Mouse (Mus musculus) forebrain, embryonic 16.5 days (tissue): ENCODE measurements at regions not wholly inside any gene's neighbourhood (a gene's known extent, or its start where the extent isn't known, plus 50 kb on each side); places are given as distances from the start of the nearest gene placed in this dataset.

ENCODE experiments used
- ATAC-seq: fragments of 200-750 bp; cut with Nextera tagmentation; 2 replicates; pipeline ENCODE4 v1.8.0; 2017; ENCODE audit warnings: mild to moderate bottlenecking, moderate library complexity
- H3K27ac ChIP-seq: fragments of 300-500 bp; sonication (generic); 2 replicates; pipeline ENCODE4 v1.5.1; 2014; ENCODE audit warnings: low read length, control low read depth
- H3K27me3 ChIP-seq: fragments of 300-500 bp; sonication (generic); replicated peaks from 2 replicates; pipeline ENCODE4 v1.6.1; 2014; ENCODE audit warnings: low read length; ENCODE audit not compliant: control insufficient read depth, insufficient read depth
- H3K36me3 ChIP-seq: fragments of 300-500 bp; sonication (generic); 2 replicates; pipeline ENCODE4 v1.6.1; 2014; ENCODE audit not compliant: control insufficient read depth, insufficient read depth
- H3K4me1 ChIP-seq: fragments of 300-500 bp; sonication (generic); replicated peaks from 2 replicates; pipeline ENCODE4 v1.6.1; 2014; ENCODE audit warnings: low read length; ENCODE audit not compliant: control insufficient read depth, insufficient read depth
- H3K4me2 ChIP-seq: fragments of 300-500 bp; sonication (generic); 2 replicates; pipeline ENCODE4 v1.6.1; 2014; ENCODE audit warnings: mild to moderate bottlenecking, low read length, control low read depth
- H3K4me3 ChIP-seq: fragments of 300-500 bp; sonication (generic); replicated peaks from 2 replicates; pipeline ENCODE4 v1.5.1; 2014; ENCODE audit warnings: mild to moderate bottlenecking, low read length, control low read depth
- H3K9ac ChIP-seq: fragments of 300-500 bp; sonication (generic); replicated peaks from 2 replicates; pipeline ENCODE4 v1.6.1; 2014; ENCODE audit warnings: low read depth, low read length, control low read depth
- H3K9me3 ChIP-seq: fragments of 300-500 bp; sonication (generic); 2 replicates; pipeline ENCODE4 v1.6.1; 2016; ENCODE audit warnings: low read length; ENCODE audit not compliant: control insufficient read depth
- WGBS: fragments of 180-500 bp; shearing (Covaris S2); extraction: QIAGEN DNeasy Blood & Tissue Kit; methylation state at CpG from one replicate; pipeline ENCODE4 v1.1.7; 2014; 5-methylcytosine and 5-hydroxymethylcytosine counted together

DNA sequence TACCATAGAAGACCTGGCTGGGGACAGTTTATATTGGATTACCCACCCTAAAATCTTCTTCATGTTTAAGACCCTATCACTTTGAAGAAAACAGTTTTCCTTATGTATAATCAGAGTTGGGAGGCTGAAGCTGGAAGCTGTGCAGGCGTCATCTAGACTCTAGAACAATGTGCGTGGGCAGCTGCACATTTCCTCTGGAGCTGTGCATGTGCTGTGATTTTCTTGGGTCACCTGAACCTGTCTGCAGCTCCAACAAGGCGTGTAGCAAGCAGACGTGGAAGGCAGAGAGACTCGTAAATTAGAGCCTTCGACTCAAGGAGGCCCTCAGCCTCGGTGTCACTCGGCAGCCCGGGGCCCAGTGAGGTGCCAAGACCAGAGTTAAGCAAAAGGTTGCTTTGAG is 169.8 kb downstream of the 9530068E07Rik start:
- ATAC-seq = no peak
- Histone ChIP-seq H3K36me3 (no peaks in the 10 kb centered on the region), H3K4me1 (peaks cover 2% of the 10 kb centered on the region; the same call in 1 of the 2 replicates), H3K4me2 (no peak overlapping the region), H3K4me3 (no peak overlapping the region), H3K9me3 (no peaks in the 10 kb centered on the region), H3K27me3 (no peaks in the 10 kb centered on the region), H3K27ac (no peak overlapping the region), H3K9ac (no peak overlapping the region)
- 87% methylated on average over 9 of the region's 9 CpGs for WGBS

GRCm38 (mm10) chr11:52567945-52568687 is 171.9 kb downstream of the 9530068E07Rik start:
- H3K4me1 ChIP-seq = no peaks in the 10 kb centered on the region; the same call in 1 of the 2 replicates
- 30% methylated on average over 13 of the region's 13 CpGs for WGBS
- ATAC-seq = peak; percentile 57
- no peak overlapping the region for H3K9ac ChIP-seq
- H3K36me3 ChIP-seq = no peaks in the 10 kb centered on the region
- no peak overlapping the region for H3K27ac ChIP-seq
- H3K4me2 ChIP-seq = no peak overlapping the region
- no peaks in the 10 kb centered on the region for H3K27me3 ChIP-seq
- no peaks in the 10 kb centered on the region for H3K9me3 ChIP-seq
- no peak overlapping the region for H3K4me3 ChIP-seq

- ATAC-seq = no peak
Observed at GRCm38 (mm10) chr11:52568794-52569193, 172.6 kb downstream of the 9530068E07Rik start.

DNA sequence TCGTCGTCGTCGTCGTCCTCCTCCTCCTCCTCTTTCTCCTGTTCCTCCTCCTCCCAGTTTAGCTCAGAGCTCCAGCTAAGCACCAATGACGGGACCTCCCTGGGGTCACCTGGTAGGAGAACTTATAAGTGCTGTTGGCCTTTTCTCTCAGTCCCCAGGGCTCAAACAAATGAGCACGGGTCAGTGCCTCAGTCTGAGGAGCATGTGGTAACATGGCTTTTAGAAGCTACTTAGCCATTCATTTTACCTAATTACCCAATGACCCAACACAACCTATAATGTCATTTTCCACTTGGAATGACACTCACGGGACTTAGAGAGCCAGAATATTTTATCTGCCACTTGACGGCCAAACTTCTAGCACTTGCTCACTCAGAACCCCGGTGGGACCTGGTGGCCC is 173.5 kb downstream of the 9530068E07Rik start:
- ATAC-seq = no peak
- WGBS = 67% methylated on average over 10 of the region's 10 CpGs

More at GRCm38 (mm10) chr11:52568794-52569193, 172.6 kb downstream of the 9530068E07Rik start:
- no peaks in the 10 kb centered on the region for H3K27me3 ChIP-seq
- WGBS = 56% methylated on average over 1 of the region's 1 CpGs
- no peaks in the 10 kb centered on the region for H3K36me3 ChIP-seq
- H3K9ac ChIP-seq = no peak overlapping the region
- H3K4me2 ChIP-seq = no peak overlapping the region
- H3K4me1 ChIP-seq = no peaks in the 10 kb centered on the region; the same call in 1 of the 2 replicates
- no peak overlapping the region for H3K27ac ChIP-seq
- H3K4me3 ChIP-seq = no peak overlapping the region
- no peaks in the 10 kb centered on the region for H3K9me3 ChIP-seq

DNA sequence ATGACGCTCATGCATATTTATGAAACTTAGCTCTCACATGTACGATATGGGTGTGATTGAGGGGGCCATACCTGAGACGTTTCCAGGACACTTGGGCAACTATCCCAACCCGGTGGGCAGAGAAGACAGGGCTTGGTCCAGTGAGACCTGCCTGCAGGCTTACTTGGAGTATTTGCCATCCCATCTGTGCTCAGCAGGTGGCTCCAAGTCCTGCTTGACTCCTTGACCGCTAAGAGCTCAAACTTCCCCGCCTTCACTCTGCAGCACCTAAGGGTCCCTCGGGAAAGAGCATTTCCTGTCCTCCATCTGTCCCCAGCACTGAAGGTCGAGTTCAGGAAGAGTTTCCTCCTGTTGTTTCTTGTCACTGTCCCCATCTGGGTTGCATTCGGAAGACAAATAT is 182.2 kb downstream of the 9530068E07Rik start:
- Histone ChIP-seq H3K9ac (no peak overlapping the region), H3K27me3 (no peaks in the 10 kb centered on the region), H3K36me3 (no peaks in the 10 kb centered on the region), H3K27ac (no peak overlapping the region), H3K4me3 (no peak overlapping the region), H3K4me1 (peaks cover 3% of the 10 kb centered on the region; the same call in 1 of the 2 replicates), H3K9me3 (no peaks in the 10 kb centered on the region), H3K4me2 (no peak overlapping the region)
- WGBS = 47% methylated on average over 9 of the region's 9 CpGs
- no peak for ATAC-seq

More for the DNA sequence above, 173.5 kb downstream of the 9530068E07Rik start:
- no peaks in the 10 kb centered on the region for H3K9me3 ChIP-seq
- H3K4me2 ChIP-seq = no peak overlapping the region
- H3K4me3 ChIP-seq = no peak overlapping the region
- H3K9ac ChIP-seq = no peak overlapping the region
- H3K4me1 ChIP-seq = no peaks in the 10 kb centered on the region; the same call in 1 of the 2 replicates
- no peaks in the 10 kb centered on the region for H3K36me3 ChIP-seq
- H3K27ac ChIP-seq = no peak overlapping the region
- H3K27me3 ChIP-seq = no peaks in the 10 kb centered on the region

GRCm38 (mm10) chr11:52579764-52580377 is 183.6 kb downstream of the 9530068E07Rik start:
- Histone ChIP-seq H3K4me1 (peaks cover 3% of the 10 kb centered on the region; the same call in 1 of the 2 replicates), H3K9ac (no peak overlapping the region), H3K4me3 (no peak overlapping the region), H3K4me2 (no peak overlapping the region), H3K36me3 (no peaks in the 10 kb centered on the region), H3K9me3 (no peaks in the 10 kb centered on the region), H3K27me3 (no peaks in the 10 kb centered on the region), H3K27ac (no peak overlapping the region)
- no peak for ATAC-seq
- WGBS = 79% methylated on average over 13 of the region's 13 CpGs

DNA sequence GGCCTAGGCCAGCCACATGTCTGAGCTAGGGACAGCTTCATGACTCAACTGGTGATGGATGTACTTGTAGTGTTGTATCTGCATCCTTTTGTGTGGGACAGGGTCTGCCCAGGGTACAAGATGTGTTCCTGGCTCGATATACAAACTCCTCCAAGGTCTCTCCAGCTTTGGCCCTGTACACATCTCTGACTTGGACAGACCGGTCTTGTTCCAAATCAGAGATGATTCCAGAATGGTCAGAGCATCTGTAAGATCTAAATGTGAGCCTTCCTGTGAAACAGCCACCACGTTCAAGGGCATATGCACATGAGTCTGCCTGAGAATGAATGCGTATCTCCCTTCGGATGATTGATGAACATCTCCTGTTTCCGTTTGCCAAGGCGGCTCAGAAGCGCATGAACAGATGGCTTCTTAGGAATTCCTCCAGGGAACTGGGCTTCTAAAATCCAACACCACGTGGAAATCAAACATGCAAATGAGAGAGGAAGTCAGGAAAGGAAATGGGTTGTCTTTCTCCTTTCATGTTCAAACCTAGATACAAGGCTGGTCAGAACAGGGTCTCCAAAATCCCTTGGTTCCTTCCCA is 172.7 kb upstream of the Fstl4 start:
- no peaks in the 10 kb centered on the region for H3K4me1 ChIP-seq
- no peak for ATAC-seq
- H3K27me3 ChIP-seq = no peaks in the 10 kb centered on the region
- no peak overlapping the region for H3K4me3 ChIP-seq
- no peaks in the 10 kb centered on the region for H3K36me3 ChIP-seq
- 67% methylated on average over 9 of the region's 9 CpGs for WGBS
- 0 out of 2 replicates have a peak, but pooled peaks cover 2% of the 10 kb centered on the region for H3K9me3 ChIP-seq
- H3K9ac ChIP-seq = no peak overlapping the region
- no peak overlapping the region for H3K27ac ChIP-seq
- no peak overlapping the region for H3K4me2 ChIP-seq

DNA sequence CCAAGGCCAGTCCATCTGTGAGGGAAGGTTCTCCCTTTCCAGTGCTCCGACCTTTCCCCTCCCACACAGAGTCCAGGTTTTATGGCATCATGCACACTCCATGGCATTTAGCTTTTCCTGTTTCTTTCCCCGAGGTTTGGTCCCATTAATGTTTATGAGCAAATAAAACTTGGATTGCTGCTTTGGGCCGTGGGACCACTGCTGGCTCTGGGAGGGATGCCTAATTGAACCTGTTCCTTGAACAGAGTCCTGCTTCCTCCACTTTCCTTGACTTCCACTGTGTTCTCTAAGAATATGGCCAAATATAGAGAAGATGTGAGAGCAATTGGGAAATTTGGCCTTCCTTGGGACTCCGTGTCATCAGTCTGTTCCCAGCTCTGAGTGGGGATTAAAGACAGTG is 170.3 kb upstream of the Fstl4 start:
- WGBS = 88% methylated on average over 4 of the region's 4 CpGs
- H3K4me3 ChIP-seq = no peak overlapping the region
- ATAC-seq = no peak
- no peaks in the 10 kb centered on the region for H3K36me3 ChIP-seq
- 0 out of 2 replicates have a peak, but pooled peaks cover 2% of the 10 kb centered on the region for H3K9me3 ChIP-seq
- H3K9ac ChIP-seq = no peak overlapping the region
- H3K4me2 ChIP-seq = no peak overlapping the region
- no peaks in the 10 kb centered on the region for H3K4me1 ChIP-seq
- H3K27me3 ChIP-seq = no peaks in the 10 kb centered on the region
- no peak overlapping the region for H3K27ac ChIP-seq

- Histone ChIP-seq H3K9me3 (no peaks in the 10 kb centered on the region), H3K4me1 (no peaks in the 10 kb centered on the region), H3K9ac (no peak overlapping the region), H3K27me3 (no peaks in the 10 kb centered on the region), H3K4me3 (no peak overlapping the region), H3K4me2 (no peak overlapping the region), H3K27ac (no peak overlapping the region), H3K36me3 (no peaks in the 10 kb centered on the region)
- no peak for ATAC-seq
- WGBS = 89% methylated on average over 6 of the region's 6 CpGs
Observed at GRCm38 (mm10) chr11:52601196-52601595, 163.2 kb upstream of the Fstl4 start.
